Mouse (Mus musculus): ENCODE data around the gene Pde4d.

DNA sequence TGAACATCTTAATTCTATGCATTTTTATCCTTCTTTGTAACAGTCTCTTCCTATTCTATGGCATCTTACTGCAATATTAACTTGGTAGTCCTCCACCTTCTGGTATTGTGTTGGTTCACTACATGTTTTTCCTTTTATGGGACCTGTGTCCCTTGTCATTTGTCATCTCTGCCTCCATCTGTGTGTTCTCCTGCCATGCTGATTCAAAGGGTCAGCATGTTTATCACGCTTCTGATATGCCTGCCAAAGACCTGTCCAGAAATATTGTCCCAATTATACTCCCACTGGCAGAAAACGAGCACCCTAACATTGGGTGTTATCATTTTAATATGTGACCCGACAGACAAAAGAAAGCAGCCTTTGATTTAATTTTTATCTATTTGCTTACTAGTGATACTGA lies 386.6 kb downstream of the Pde4d start:
- TF ChIP-seq USF1 (IDR thresholded peaks at IDR 0.05; ENCODE audit: low read depth) (no peak), CTCF (IDR thresholded peaks at IDR 0.05; ENCODE audit: control insufficient read depth, insufficient read depth, insufficient read length) (no peak), MAX (IDR thresholded peaks at IDR 0.05) (no peak)
